Mouse (Mus musculus): ENCODE measurements around the gene Clcn2. TPM values are rescaled to one million over a fixed set of nuclear protein-coding genes. Genes with fewer than 3 reads are reported as not detected.

The Clcn2 gene
- polyA plus RNA-seq, 1 experiment from 2014 or later, result 32.1 TPM

Other genes with a start within 250 kb of the Clcn2 start
- gene Eif2b5, start 218.9 kb downstream of the Clcn2 start, polyA plus RNA-seq (2014; fragmentation: Nextera tagmentation; extraction: Ambion mirVana), result 88.0 and 89.2 TPM in 2 replicates
- 36.4 and 40.9 TPM in 2 replicates for gene Dvl3, start 200.8 kb downstream of the Clcn2 start, polyA plus RNA-seq (2014; fragmentation: Nextera tagmentation; extraction: Ambion mirVana)
- 1,214 and 1,314 TPM in 2 replicates for gene Ap2m1, start 182.3 kb downstream of the Clcn2 start, polyA plus RNA-seq (2014; fragmentation: Nextera tagmentation; extraction: Ambion mirVana)
- gene Abcf3, start 169.2 kb downstream of the Clcn2 start, polyA plus RNA-seq (2014; fragmentation: Nextera tagmentation; extraction: Ambion mirVana), result 75.3 and 77.5 TPM in 2 replicates
- gene Vwa5b2, start 128.3 kb downstream of the Clcn2 start, polyA plus RNA-seq (2014; fragmentation: Nextera tagmentation; extraction: Ambion mirVana), result 22.1 and 24.4 TPM in 2 replicates
- 10.4 and 11.0 TPM in 2 replicates for gene Eef1akmt4, start 106.2 kb downstream of the Clcn2 start, polyA plus RNA-seq (2014; fragmentation: Nextera tagmentation; extraction: Ambion mirVana)
- gene Gm49333, start 106.1 kb downstream of the Clcn2 start, polyA plus RNA-seq (2014; fragmentation: Nextera tagmentation; extraction: Ambion mirVana), result not detected in 2 replicates
- 44.8 and 45.3 TPM in 2 replicates for gene Alg3, start 106.0 kb downstream of the Clcn2 start, polyA plus RNA-seq (2014; fragmentation: Nextera tagmentation; extraction: Ambion mirVana)
- gene Camk2n2, start 96.5 kb downstream of the Clcn2 start, polyA plus RNA-seq (2014; fragmentation: Nextera tagmentation; extraction: Ambion mirVana), result 61.8 and 63.8 TPM in 2 replicates
- 10.6 and 12.1 TPM in 2 replicates for gene Ece2, start 87.9 kb downstream of the Clcn2 start, polyA plus RNA-seq (2014; fragmentation: Nextera tagmentation; extraction: Ambion mirVana)
- 329 and 358 TPM in 2 replicates for gene Psmd2, start 66.1 kb downstream of the Clcn2 start, polyA plus RNA-seq (2014; fragmentation: Nextera tagmentation; extraction: Ambion mirVana)
- 124 and 130 TPM in 2 replicates for gene Eif4g1, start 49.4 kb downstream of the Clcn2 start, polyA plus RNA-seq (2014; fragmentation: Nextera tagmentation; extraction: Ambion mirVana)
- gene Fam131a, start 24.5 kb downstream of the Clcn2 start, polyA plus RNA-seq (2014; fragmentation: Nextera tagmentation; extraction: Ambion mirVana), result 41.8 and 44.2 TPM in 2 replicates
- 93.2 and 95.9 TPM in 2 replicates for gene Polr2h, start 81 bp downstream of the Clcn2 start, polyA plus RNA-seq (2014; fragmentation: Nextera tagmentation; extraction: Ambion mirVana)
- gene Chrd, start 15.4 kb upstream of the Clcn2 start, polyA plus RNA-seq (2014; fragmentation: Nextera tagmentation; extraction: Ambion mirVana), result 5.4 and 7.3 TPM in 2 replicates
- 0.86 and 1.2 TPM in 2 replicates for gene Thpo, start 16.8 kb upstream of the Clcn2 start, polyA plus RNA-seq (2014; fragmentation: Nextera tagmentation; extraction: Ambion mirVana)

All from hindbrain, embryonic 14.5 days (tissue).